26 mouse cellular contexts compared by ENCODE assay signal in the genomic region with DNA sequence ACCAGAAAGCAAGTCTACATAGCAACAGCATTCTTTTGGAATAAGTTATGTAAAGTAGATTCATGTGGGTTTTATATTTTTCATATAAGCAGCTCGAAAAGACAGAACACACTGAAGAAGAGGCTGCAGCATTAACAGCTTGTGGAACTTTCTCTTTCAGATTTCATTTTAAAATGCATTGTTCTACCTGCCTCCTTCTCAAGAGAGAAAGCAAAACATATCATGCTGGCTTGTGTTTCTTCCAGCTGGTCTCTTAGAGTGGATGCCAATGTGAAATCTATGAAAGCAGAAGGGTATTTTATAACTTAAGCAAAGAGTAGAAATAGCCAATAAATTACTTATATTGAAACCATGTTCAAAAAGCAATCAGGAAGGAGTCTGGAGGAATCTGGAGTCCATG.
"Had no signal": no experiment of that assay in that cellular context is flagged by ENCODE, and none has a peak within 500 bp of the region (broad histone marks: within the 10 kb centered on the region; RNA-seq: fewer than 3 reads in every experiment).

No protein-coding gene starts in this region.

- H3K9me3 ChIP-seq: heart, embryonic 10.5 days; heart, embryonic 12.5 days; hindbrain, embryonic 10.5 days; hindbrain, embryonic 12.5 days; intestine, embryonic 15.5 days; limb, embryonic 13.5 days; liver, embryonic 13.5 days; liver, embryonic 15.5 days had no signal

- DNase-seq: gastrocnemius, adult 2 months; gastrocnemius, postnatal 10 days; gastrocnemius, postnatal 25 days; heart, adult 18-20 months; heart, postnatal 10 days; heart, postnatal 4 days; kidney, adult 18-20 months; kidney, adult 8-10 months; kidney, postnatal 10 days; kidney, postnatal 25 days; kidney, postnatal 4 days; liver; liver, embryonic 13.5 days; liver, postnatal 0 days had no signal

- H3K9ac ChIP-seq: heart, embryonic 12.5 days; hindbrain, embryonic 12.5 days; hindbrain, embryonic 14.5 days; intestine, embryonic 15.5 days; limb, embryonic 13.5 days; liver, embryonic 13.5 days; liver, embryonic 15.5 days; liver, postnatal 0 days had no signal

- ATAC-seq: hindbrain, embryonic 16.5 days; inflammation-experienced regulatory T-cells, adult 6 months; intestine, embryonic 15.5 days; intestine, postnatal 0 days; liver, postnatal 0 days had no signal

- H3K27me3 ChIP-seq: heart, embryonic 12.5 days; hindbrain, embryonic 12.5 days; intestine, embryonic 15.5 days; liver, embryonic 13.5 days; liver, embryonic 15.5 days had no signal

- H3K27ac ChIP-seq: gastrocnemius, adult 2 months; heart, embryonic 10.5 days; hindbrain, embryonic 10.5 days; hindbrain, embryonic 12.5 days; hindbrain, embryonic 14.5 days; intestine, embryonic 15.5 days; limb, embryonic 13.5 days; liver, embryonic 13.5 days; liver, embryonic 15.5 days had no signal

- H3K4me3 ChIP-seq: gastrocnemius, adult 2 months; heart, embryonic 10.5 days; heart, embryonic 12.5 days; hindbrain, embryonic 10.5 days; hindbrain, embryonic 12.5 days; intestine, embryonic 15.5 days; limb, embryonic 13.5 days; liver, embryonic 13.5 days; liver, embryonic 15.5 days had no signal

- H3K36me3 ChIP-seq: heart, embryonic 10.5 days; heart, embryonic 12.5 days; hindbrain, embryonic 10.5 days; hindbrain, embryonic 12.5 days; intestine, embryonic 15.5 days; limb, embryonic 13.5 days; liver, embryonic 13.5 days; liver, embryonic 15.5 days had no signal

- H3K4me2 ChIP-seq: heart, embryonic 12.5 days; hindbrain, embryonic 12.5 days; hindbrain, embryonic 14.5 days; intestine, embryonic 15.5 days; limb, embryonic 13.5 days; liver, embryonic 11.5 days; liver, embryonic 13.5 days; liver, embryonic 15.5 days had no signal

- H3K4me1 ChIP-seq: heart, embryonic 10.5 days; heart, embryonic 12.5 days; hindbrain, embryonic 12.5 days; intestine, embryonic 15.5 days; liver, embryonic 13.5 days; liver, embryonic 15.5 days had no signal
